Mouse (Mus musculus) ovary, postnatal 36 days (tissue): ENCODE data around the gene Dop1b.
"Not testable (repeated sequence)": the region's sequence is repeated elsewhere in the genome, so short reads cannot be mapped to it uniquely, and the experiment has no call there.

Source experiments
- DNase-seq: peaks from one replicate; pipeline ENCODE4 v3.0.0; 2022; ENCODE audit warnings: low spot score, mixed read lengths

Dop1b gene

DNA sequence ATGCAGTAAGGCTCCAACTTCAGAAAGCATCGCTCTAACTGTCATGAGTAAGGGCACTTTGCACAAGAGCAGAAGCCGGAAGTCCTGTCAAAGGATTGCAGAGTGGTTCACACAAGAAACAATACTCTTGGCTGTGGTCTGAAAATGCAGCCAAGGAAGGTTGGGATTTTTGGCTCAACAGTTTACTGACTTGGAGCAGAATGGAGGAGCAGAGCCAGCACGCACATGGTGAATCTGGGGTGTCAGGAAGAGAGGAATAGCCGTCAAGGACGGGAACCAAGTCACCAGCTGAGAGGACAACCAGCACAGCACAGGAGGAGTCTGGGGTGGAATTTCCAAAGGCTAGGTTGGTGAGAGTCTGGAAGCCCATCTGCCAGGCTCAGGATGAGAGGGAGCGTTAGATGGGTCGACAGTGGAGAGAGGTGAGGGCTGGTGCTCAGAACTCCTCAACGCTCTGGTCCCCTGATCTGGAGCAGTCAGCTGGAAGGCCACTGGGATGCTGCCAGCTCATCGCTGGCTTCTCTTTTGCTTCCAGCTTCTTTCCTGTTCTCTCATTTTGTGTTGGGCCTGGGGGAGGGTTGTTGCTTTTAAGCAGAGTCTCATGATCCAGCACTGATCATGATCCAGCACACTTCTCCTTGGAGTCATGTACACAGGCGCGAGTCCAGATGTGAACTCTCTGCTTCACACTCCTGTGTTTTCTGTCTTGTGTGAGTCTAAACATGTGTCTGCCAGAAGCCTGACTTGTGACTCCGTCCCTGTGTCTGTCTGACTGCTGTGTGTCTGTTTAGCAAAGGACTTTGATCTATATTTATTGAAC is 85.5 kb downstream of the Dop1b start:
- DNase-seq: no peak

DNA sequence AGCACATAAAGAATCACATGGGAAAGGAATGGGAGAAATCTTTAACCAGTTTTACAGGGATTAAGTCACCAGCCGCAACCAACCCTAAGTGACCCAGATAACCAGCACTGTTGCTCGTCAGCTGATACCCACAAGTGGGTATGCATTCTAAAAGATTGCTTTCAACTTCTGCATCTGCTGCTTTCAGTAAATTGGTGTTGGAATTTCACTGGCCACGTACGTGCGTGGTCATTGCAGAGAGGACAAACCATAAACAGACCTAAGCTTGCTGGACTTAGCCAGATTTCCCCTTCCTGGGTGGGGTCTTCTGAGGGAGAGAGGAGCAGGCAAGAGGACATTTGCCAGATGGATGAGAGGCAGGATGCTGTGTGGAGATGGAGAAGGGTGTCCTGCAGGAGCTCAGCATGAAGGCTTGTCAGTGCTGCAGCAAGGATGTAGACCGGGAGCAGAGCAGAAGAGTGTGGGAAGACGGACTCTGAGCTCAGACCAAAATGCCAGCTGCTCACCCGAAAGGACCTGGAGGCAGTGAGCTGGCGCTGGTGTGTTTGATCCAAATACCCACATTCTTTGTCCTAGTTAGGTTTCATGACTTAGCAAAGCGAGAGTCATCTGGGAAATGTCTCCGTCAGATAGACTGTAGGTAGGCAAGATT is 86.3 kb downstream of the Dop1b start:
- DNase-seq: no peak

DNA sequence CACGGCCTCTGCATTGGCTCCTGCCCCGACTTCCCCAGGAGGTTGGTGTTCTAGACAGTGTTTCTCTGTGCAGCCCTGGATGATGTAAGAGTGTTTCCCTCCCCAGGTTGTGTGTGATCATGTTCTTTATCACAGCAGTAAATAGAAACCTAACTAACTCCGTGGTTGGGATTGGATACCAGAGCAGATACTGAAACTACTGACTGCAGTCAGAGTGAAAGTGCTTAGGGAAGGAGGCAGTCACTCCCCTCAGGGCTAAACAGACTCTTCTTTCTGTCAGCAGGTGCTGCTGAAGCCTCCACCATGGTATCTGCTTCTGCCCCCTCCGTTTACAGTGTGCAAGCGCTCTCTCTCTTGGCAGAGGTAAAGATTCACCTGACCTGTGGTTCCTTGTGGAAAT is 86.9 kb downstream of the Dop1b start:
- no peak for DNase-seq

DNA sequence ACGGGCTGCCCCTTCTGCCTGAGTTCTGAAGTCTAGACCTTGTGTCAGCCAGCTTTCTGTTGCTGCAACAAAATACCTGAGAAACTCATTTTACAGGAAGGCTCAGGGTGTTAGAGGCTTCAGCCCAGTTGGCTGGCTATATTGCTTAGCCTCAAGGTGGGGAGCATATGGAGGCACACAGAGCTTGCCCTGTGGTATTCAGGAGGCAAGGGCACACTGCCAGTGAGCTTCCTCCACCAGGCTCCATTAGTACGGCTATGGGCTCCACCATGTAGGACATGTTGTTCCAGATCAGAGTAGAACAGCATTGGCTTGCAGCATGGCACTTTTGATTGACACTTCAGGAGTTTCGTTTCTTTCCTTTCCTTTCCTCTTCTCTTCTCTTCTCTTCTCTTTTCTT is 87.4 kb downstream of the Dop1b start:
- DNase-seq: no peak

DNA sequence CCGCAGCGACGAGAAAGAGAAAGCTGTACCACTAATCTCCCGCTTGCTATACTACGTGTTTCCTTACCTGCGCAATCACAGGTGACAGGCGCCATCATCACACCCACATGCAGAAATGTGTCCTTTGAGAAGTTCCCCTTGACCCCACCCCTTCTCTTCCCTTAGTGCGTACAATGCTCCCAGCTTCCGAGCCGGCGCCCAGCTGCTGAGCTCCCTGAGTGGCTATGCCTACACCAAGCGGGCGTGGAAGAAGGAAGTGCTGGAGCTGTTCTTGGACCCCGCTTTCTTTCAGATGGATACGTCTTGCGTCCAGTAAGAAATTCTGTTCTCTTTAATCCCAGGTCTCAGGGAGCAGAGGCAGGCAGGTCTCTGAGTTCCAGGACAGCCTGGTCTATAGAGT is 88.2 kb downstream of the Dop1b start:
- DNase-seq: no peak

DNA sequence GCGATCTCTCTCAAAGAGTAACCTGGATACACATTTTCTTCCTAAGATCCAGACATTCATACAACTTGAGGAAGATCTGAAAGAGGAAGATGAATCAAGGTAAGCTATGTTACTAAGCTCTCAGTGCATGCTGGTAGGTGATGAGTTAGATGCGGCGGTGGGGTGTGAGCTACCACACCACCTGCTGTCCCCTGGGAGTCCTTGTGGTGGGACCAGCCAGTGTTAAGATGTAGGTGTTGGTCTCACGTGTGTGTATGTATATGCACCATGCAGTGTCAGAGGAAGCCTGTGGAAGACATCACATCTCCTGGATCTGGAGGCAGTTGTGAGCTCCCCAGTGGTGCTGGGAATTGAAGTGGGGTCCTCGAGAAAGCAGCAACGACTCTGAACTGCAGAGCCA is 95.5 kb downstream of the Dop1b start:
- DNase-seq: no peak

DNA sequence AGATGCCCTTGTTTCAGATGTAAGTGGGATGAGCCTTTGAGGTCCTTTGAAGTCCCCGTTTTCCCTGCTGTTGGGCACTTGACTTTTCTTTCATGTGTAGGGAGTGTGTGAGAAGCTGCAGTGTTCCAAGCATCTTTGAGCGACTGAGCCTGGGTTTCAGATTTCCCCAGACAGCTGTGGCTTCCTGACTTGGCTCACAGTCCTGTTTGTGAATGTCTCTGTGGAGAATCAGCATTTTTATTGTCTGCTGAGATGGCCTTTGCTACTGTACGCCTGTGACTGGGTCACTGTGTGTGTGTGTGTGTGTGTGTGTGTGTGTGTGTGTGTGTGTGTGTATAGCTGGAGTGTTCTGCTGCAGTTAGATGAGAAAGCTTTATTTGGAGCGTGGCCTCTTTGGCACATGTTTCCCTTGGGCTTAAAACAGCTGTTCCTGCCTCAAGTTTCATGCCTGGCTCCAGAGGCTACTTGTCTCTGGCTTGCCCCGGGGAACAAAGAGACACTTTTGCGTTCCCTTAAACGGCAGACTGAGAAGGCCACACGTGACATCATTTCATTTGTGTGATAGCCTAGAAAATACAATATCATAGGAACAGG is 96.4 kb downstream of the Dop1b start:
- DNase-seq: peak; percentile 13

DNA sequence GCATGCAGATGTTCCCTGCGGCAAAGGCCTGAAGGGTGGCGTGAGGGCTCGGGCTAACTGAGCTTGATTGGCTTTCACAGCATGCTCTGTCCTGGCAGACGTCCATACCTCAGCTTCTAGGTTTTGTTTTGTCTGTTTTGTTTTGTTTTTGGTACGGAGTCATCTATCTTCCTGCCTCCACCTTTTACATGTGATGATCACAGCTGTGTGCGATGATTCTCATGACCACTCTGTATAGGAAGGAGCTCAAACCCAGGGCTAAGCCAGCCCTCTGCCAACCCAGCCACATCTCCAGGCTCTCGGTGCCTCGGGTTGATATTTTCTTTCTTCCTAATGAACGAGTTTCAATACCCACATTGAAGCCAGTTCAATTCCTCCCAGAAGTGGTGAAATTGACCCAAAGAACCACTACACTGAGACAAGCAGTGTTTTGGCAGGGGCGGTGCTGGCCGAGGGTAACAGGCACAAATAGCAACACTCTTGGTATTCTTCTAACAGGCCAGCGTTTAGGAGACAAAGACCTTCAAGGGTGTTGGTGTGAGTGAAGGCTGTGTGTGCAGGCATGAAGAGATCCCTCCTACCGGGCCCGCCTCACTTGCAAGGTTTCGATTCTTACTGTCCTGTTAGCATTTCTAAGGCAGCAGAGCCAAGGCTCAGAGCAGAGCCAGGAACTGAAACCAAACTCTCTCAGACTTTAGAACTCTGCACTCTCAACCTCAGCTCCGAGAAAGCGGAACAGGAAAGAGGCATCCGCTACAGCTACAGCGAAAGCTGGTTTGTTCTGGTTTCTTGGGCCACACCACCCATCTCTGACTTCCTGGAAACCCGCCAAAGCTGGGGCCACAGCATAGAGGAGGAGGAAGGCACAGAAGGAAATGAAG is 104.4 kb downstream of the Dop1b start:
- DNase-seq: peak; percentile 52

DNA sequence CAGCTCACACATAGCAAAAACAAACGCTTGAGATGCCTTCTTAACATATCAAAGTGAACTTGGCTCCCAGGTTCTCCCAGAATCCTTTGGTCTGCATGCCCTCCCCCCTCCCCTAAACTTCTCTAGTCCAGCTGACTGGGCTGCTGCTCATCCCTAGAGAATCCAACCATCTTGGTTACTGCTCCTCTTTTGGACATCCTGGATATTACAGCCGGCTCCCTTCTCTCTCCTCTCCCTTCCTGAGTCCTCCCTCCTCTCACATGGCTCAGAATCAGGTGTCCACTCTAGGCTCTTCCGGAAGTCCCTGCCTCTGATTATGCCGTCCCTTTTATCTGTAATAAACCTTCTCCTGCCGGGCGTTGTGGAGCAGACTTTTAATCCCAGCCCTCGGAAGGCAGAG is 105.2 kb downstream of the Dop1b start:
- no peak for DNase-seq

DNA sequence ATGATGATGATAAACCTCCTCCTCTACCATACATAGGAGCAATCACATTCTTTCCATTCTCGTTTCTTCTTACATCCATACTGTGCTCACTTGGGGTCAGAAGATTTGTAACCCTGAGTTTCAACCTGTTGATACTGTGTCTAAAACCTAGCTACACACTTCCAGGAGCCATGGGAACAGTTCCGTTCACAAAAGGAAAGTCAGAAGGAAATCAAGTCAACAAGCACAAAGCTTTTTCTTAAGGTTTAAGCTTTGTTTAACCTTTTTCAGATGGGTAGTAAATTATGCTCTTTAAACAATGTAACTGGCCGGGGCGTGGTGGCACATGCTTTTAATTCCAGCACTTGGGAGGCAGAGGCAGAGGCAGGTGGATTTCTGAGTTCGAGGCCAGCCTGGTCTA is 105.7 kb downstream of the Dop1b start:
- no peak for DNase-seq

DNA sequence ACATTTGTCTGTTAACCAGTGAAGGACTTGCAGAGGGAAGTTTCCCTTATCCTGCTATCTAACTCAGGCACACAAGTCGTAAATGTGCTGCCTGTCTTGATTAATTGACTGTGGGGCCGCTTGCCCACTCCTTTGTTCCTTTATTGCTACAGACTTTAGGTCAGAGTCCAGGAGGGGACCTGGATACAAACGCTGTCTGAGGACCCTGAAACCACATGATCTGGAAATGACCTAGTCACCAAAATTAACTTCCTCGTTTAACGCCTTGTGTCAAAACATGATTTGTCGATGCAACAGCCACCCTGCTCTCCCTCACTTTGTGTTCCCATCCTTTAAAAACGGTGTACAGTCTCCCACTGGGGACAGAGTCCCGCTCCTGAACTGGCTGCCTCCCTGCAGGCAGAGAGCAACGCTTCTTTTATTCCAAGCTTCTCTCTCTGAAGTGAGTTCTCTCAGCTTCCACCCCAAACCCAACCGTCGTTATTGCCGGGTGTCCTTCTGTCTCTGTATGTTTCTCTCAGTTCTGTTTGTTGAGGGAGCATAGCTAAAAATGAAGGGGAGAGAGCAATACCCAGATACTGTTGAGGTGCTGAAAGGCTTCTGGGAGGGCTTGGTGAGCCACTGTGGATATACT is 107.1 kb downstream of the Dop1b start:
- DNase-seq: no peak

DNA sequence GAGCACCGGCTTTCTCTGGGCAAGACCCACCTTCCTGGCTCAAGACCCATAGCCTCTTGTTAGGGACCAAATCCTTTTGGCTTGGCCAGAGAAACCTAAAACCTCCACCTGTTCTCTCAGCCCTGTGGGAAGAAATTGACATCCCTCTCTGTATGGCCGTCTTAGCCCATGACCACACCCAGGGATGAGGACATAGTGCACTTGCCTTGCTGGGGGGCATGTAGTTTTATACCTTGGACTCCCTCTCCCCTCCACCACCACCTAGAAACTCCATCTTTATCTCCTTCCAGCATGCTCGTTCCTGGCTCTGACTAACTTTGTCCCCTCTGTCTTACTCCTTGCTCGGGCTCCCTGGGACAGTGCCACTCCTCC is 107.6 kb downstream of the Dop1b start:
- no peak for DNase-seq

DNA sequence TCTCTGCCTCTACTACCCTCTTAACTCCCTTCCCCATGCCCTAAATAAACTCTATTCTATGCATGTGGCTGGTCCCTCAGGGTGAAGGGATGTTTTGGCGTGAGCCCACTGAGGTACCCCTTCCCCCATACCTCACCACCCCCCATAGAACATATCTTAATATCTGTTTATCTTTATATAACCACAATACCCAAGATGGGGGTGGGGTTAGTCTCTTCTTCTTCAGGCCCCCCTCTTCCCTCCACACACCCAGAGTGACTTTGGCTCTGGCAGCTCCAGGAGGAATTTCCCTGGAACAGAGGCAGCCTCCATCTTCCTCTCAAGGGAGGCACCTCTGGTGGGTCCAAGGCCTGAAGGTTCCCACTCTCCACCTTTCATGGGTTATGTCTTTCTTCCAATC is 108.3 kb downstream of the Dop1b start:
- DNase-seq: no peak

DNA sequence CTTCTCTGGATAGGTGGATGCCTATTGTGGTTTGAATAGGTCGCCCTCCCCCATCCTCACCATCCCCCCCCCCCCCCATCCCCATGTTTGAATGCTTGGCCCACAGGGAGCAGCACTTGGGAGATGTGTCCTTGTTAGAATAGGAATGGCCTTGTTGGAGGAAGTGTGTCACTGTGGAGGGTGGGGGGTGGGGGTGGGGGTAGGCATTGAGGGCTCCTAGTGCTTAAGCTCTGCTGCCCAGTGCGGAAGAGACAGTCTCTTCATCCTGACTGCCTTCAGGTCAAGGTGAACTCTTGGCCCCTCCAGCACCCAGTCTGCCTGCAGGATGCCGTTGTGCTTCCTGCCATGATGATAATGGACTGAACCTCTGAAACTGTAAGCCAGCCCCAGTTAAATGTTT is 110.0 kb downstream of the Dop1b start:
- no peak for DNase-seq

DNA sequence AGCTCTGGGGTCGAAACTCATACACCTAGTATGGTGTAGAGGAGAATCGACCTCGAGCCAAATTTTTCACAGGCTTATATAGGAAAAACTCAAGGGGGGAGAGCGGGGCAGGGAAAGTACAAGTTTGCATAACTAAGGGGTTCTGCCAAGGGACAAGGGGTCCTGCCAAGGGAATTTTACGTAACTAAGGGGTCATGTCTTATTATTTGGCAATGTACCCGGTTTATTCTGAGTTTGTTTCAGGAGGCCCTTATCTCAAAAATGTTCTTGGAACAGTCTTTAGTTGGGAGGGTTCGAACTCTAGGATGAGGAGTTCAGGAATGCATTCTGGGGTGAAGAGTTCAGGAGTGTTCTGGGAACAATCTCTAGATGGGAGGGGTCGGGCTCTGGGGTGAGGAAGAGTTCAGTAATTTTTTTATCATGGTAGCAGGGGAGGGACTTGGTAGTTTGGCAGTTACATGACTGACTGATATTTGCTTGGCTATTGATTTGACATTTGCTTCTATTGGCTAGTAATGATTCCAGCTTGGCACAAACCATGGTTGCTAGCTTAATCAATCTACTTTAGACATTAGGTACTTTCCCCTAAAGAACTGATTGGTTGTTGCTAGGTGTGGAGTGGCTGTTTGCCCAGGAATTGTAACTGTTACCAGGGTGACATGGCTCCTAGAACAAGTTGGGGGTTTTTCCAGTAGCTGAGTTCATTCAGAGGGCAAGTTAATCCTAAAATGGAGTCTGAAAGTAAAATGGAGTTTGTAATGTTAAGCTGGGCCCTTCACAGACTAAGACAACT is 110.9 kb downstream of the Dop1b start:
- not testable (repeated sequence) for DNase-seq

DNA sequence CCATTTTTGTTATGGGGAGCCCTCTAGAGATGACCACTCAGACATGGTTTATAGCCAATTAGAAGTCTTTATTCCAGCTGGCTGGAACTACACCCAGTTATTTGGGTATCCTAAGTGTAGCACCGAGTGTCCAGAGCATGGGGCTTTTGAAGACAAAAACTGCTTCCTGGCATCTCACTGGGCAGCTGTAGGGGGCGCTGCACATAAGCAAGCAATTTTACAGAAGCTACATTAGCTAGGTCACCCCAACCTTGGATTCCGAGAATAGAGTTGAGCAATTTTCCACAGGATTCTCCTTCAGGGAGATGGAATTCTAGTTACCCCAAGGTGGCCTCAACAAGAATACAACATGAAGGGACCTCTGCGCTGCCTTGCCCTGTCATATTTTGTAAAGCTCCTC is 113.1 kb downstream of the Dop1b start:
- DNase-seq: no peak

DNA sequence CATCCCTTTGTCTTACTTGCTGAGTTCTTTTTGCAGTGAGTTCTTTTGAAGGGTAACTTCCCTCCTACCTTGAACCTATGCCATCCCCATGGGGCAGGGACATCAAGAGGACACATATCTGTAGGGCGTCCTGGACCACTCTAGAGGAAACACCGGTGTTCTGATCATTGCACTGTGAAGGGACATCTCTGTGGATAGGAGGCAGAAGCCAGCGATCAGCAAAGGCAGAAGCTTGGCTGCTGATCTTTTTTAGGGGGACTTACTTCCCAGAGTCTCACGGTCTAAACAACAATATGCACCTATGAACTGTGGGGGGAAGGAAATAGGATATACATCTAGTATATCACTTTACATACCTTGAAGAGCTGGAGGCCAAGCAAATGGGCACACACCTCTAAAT is 113.8 kb downstream of the Dop1b start:
- DNase-seq: no peak

DNA sequence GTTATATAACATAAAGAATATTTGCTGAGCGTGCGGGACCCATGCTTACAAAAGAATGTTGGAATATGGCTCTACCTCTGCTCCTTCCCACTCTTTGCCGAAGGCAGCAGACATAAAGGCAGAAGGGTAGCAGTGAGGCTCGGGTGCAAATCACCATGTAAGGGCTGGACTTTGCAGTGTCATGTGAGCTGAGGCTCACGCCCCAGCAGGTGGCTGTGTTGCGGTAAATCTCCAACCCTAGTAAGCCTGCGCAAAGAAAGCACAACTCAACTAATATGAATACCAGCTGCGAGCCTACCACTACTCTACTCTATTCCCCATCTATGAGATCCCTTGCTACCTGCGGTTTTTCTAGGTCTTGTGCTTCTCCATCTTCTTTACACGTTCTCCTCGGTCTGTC is 114.3 kb downstream of the Dop1b start:
- DNase-seq: no peak

DNA sequence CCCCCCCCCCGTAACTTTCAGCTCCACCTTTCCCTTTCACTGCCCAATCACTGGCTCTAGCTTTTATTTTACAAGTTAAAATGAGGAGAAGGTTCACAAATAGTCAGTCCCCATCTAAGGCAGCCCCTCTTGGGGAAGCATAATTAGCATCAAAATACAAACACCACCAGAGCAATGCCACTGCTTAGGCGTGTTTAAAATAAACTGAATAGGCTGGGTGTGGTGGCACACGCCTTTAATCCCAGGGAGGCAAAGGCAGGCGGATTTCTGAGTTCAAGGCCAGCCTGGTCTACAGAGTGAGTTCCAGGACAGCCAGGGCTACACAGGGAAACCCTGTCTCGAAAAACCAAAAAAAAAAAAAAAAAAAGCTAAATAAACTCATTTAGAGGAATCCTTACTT is 114.8 kb downstream of the Dop1b start:
- not testable (repeated sequence) for DNase-seq

DNA sequence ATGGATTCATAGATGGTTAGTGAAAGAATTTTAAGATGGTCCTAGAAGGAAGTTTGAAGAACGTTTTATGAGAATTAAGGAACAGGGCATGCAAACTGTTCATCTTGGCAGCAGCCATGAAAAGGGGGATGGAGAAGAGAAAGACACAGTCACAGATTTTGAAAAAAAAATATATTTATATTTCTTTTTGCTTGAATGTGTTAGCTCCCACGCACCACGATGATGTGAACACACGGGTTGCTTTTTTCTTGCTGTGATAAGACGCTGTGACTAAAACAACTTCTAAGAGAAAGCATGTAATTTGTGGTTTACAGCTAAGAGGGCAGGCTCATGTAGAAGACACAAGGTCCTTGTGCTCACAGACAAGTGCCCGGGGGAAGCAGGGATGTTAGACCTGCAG is 115.2 kb downstream of the Dop1b start:
- no peak for DNase-seq

DNA sequence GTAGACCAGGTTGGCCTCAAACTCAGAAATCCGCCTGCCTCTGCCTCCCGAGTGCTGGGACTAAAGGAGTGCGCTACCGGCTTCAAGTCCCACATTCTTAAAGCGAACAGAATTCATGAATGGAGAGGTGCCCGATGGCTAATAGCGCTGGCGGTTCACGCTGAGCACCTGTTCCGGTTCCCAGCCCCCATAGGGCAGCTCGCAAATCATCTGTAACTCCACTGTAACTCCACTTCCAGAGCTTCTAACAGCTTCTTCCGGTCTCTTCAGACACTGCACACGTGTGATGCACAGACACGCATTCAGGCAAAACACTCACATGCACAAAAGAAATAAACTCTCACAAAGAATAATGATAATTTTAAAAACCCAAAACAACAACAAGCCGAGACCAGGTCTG is 117.8 kb downstream of the Dop1b start:
- DNase-seq: no peak
